8 mouse cellular contexts compared by ENCODE assay signal in the genomic region with DNA sequence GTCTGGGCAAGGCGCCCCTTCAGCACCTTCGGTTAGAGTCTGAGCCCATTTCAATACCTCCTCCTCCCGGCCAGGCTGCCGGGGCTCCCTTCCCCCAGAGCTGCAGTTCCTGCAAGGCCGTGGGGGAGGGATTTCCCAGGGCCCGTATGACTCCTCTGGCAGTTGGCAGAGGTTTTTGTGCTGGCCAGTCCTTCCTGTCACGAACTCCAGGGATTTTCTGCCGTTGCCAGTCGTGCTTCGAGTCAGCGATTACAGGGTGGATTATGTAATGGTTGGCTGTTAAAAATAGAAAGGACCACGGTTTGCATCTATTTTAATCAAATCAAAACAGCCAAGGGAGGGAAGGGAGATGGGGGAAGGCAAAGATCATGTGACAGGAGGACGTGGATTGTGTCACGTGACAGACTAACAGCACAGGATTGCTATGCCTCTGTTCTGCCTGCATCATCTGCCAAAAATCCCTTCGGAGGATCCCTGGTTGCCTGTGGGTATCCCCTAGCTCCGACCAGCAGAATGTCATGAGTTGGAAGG. TPM values are rescaled to one million over a fixed set of nuclear protein-coding genes. Genes with fewer than 3 reads are reported as not detected.
DNase-seq lines count a peak whose midpoint lies in the region; ATAC-seq and TF ChIP-seq lines count a peak whose summit lies in the region.

No protein-coding gene starts in this region.

- H3K4me1 ChIP-seq in hindbrain, embryonic 10.5 days (replicated peaks), result peaks cover 25% of the 10 kb centered on the region
- peaks cover 12% of the 10 kb centered on the region for H3K4me1 ChIP-seq in lung, embryonic 14.5 days (ENCODE audit: insufficient read depth)
- H3K4me1 ChIP-seq in neural tube, embryonic 15.5 days, result peaks cover 22% of the 10 kb centered on the region

- peak; percentile 96 for DNase-seq in Muller cell, postnatal 12 days (ENCODE audit: inconsistent ontology term)
- peak; percentile 93 for DNase-seq in cerebellum, postnatal 10 days
- DNase-seq in frontal cortex, adult 2 months (ENCODE audit: extremely low spot score in 1 of 2, low spot score in 1 of 2), result peak; percentile 93 to 94
- peak; percentile 63 for DNase-seq in hindbrain, embryonic 10.5 days (ENCODE audit: low spot score)
- peak; percentile 94 for DNase-seq in layer of hippocampus, adult 9-10 months (ENCODE audit: low spot score)
- DNase-seq in lung, embryonic 14.5 days, result peak; percentile 92
- DNase-seq in thymus, postnatal 0 days (ENCODE audit: low spot score), result peak; percentile 57

- ATAC-seq in lung, embryonic 14.5 days (ENCODE audit: insufficient read depth), result peak; percentile 89
- ATAC-seq in neural tube, embryonic 15.5 days (ENCODE audit: low FRiP score), result peak; percentile 91

- H3K27me3 ChIP-seq in hindbrain, embryonic 10.5 days (ENCODE audit: insufficient read depth, poor library complexity, severe bottlenecking), result no peaks in the 10 kb centered on the region
- H3K27me3 ChIP-seq in lung, embryonic 14.5 days (ENCODE audit: insufficient read depth, low read length), result no peaks in the 10 kb centered on the region
- H3K27me3 ChIP-seq in neural tube, embryonic 15.5 days (replicated peaks), result no peaks in the 10 kb centered on the region

- peak overlapping the region; percentile 40 for H3K4me3 ChIP-seq in hindbrain, embryonic 10.5 days
- H3K4me3 ChIP-seq in lung, embryonic 14.5 days (ENCODE audit: low read depth, low read length), result peak overlapping the region; percentile 19
- H3K4me3 ChIP-seq in neural tube, embryonic 15.5 days (replicated peaks), result peak overlapping the region; percentile 32

- H3K36me3 ChIP-seq in hindbrain, embryonic 10.5 days, result no peaks in the 10 kb centered on the region
- H3K36me3 ChIP-seq in lung, embryonic 14.5 days (ENCODE audit: insufficient read depth), result no peaks in the 10 kb centered on the region
- H3K36me3 ChIP-seq in neural tube, embryonic 15.5 days, result no peaks in the 10 kb centered on the region

- H3K4me2 ChIP-seq in lung, embryonic 14.5 days, result peak overlapping the region; percentile 55
- peak overlapping the region; percentile 63 for H3K4me2 ChIP-seq in neural tube, embryonic 15.5 days

- peak overlapping the region; percentile 47 for H3K9ac ChIP-seq in lung, embryonic 14.5 days
- H3K9ac ChIP-seq in neural tube, embryonic 15.5 days (replicated peaks), result peak overlapping the region; percentile 35

- peak overlapping the region; percentile 87 for H3K27ac ChIP-seq in hindbrain, embryonic 10.5 days
- peak overlapping the region; percentile 91 for H3K27ac ChIP-seq in lung, embryonic 14.5 days (ENCODE audit: low read depth)
- H3K27ac ChIP-seq in neural tube, embryonic 15.5 days (replicated peaks), result peak overlapping the region; percentile 93

- H3K9me3 ChIP-seq in hindbrain, embryonic 10.5 days, result no peaks in the 10 kb centered on the region
- H3K9me3 ChIP-seq in lung, embryonic 14.5 days (ENCODE audit: low read depth, low read length), result no peaks in the 10 kb centered on the region
- no peaks in the 10 kb centered on the region for H3K9me3 ChIP-seq in neural tube, embryonic 15.5 days (replicated peaks)

- no peak for TF ChIP-seq CTCF in lung, embryonic 14.5 days (IDR thresholded peaks at IDR 0.05; ENCODE audit: low read depth)

- WGBS in hindbrain, embryonic 10.5 days, result 24% methylated on average over 16 of the region's 16 CpGs
- 11% methylated on average over 16 of the region's 16 CpGs for WGBS in lung, embryonic 14.5 days
- WGBS in neural tube, embryonic 15.5 days, result 4% methylated on average over 16 of the region's 16 CpGs

RNA-seq across cellular contexts. Expression of gene Asprv1, which starts 42.8 kb away (rescaled TPM):
- polyA plus RNA-seq in frontal cortex, adult 2 months (2012; rRNA removed), result 2.9 and 3.4 TPM in 2 replicates
- polyA plus RNA-seq in hindbrain, embryonic 10.5 days (2016; fragmentation: Nextera tagmentation; extraction: Ambion mirVana), result 0.71 TPM in 2 replicates
- 0.42 and 0.60 TPM in 2 replicates for polyA plus RNA-seq in lung, embryonic 14.5 days (2014; fragmentation: Nextera tagmentation; extraction: Ambion mirVana)
- polyA plus RNA-seq in neural tube, embryonic 15.5 days (2015; fragmentation: Nextera tagmentation; extraction: Ambion mirVana), result 1.5 and 1.8 TPM in 2 replicates
- 6.9 and 9.5 TPM in 2 replicates for polyA plus RNA-seq in thymus, postnatal 0 days (2015; fragmentation: Nextera tagmentation; extraction: Ambion mirVana)

RNA-seq across cellular contexts. Expression of gene Pcbp1, which starts 59.0 kb away (rescaled TPM):
- polyA plus RNA-seq in frontal cortex, adult 2 months (2012; rRNA removed), result 169 and 180 TPM in 2 replicates
- 478 and 520 TPM in 2 replicates for polyA plus RNA-seq in hindbrain, embryonic 10.5 days (2016; fragmentation: Nextera tagmentation; extraction: Ambion mirVana)
- 552 and 588 TPM in 2 replicates for polyA plus RNA-seq in lung, embryonic 14.5 days (2014; fragmentation: Nextera tagmentation; extraction: Ambion mirVana)
- 331 and 342 TPM in 2 replicates for polyA plus RNA-seq in neural tube, embryonic 15.5 days (2015; fragmentation: Nextera tagmentation; extraction: Ambion mirVana)
- polyA plus RNA-seq in thymus, postnatal 0 days (2015; fragmentation: Nextera tagmentation; extraction: Ambion mirVana), result 466 and 487 TPM in 2 replicates

Comparison
In these comparisons a context has a peak if more than half of its experiments do, and no peak if none do; other contexts are left out.
1. Peak in every context shown above with its lines: DNase-seq, ATAC-seq, H3K4me3 ChIP-seq and H3K27ac ChIP-seq.